Mouse (Mus musculus): Measurements from ENCODE around the gene Lbhd2.

DNA sequence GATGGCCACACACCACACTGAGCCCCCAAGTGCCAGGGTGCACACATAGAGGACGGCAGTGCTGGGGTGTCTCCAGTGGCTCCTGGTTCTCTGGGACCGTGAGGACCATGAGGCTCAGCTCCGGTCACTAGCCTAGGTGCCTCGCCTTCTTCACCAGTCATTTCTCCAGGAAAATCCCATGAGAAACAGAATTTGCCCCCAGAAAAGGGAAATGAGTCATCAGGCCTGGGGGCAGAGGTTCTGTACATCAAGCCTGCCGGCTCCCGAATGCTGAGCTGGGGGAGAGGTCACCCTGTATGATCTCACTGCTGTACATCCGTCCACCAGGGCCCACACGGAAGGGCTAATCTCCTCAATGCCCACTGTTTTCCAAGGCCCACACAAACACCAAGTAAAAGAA is 49.3 kb downstream of the Lbhd2 start:
- TF ChIP-seq ELF1 (IDR thresholded peaks at IDR 0.05; ENCODE audit: low read depth, low read length) (no peak), CTCF (conservative IDR thresholded peaks at IDR 0.05 in 1 of 2, IDR thresholded peaks at IDR 0.05 in 1 of 2; ENCODE audit: low read depth in 2 of 2, low read length in 2 of 2) (no peak), CHD1 (IDR thresholded peaks at IDR 0.05; ENCODE audit: low read depth, low read length) (no peak), ZMIZ1 (IDR thresholded peaks at IDR 0.05; ENCODE audit: low read depth, low read length) (no peak), E2F4 (IDR thresholded peaks at IDR 0.05; ENCODE audit: insufficient replicate concordance, low read depth, low read length) (no peak), ZC3H11A (IDR thresholded peaks at IDR 0.05; ENCODE audit: low read depth, low read length) (no peak), TCF12 (IDR thresholded peaks at IDR 0.05; ENCODE audit: low read depth, low read length) (no peak)
